Mouse (Mus musculus): ENCODE data around the gene Eif1. TPM values are rescaled to one million over a fixed set of nuclear protein-coding genes. Genes with fewer than 3 reads are reported as not detected.
A peak's percentile ranks its signal among the peaks of the same experiment; 100 is the strongest.

Gene Eif1
- total RNA-seq (2021): 100 to 1,000 TPM; 820 to 888 TPM

DNA sequence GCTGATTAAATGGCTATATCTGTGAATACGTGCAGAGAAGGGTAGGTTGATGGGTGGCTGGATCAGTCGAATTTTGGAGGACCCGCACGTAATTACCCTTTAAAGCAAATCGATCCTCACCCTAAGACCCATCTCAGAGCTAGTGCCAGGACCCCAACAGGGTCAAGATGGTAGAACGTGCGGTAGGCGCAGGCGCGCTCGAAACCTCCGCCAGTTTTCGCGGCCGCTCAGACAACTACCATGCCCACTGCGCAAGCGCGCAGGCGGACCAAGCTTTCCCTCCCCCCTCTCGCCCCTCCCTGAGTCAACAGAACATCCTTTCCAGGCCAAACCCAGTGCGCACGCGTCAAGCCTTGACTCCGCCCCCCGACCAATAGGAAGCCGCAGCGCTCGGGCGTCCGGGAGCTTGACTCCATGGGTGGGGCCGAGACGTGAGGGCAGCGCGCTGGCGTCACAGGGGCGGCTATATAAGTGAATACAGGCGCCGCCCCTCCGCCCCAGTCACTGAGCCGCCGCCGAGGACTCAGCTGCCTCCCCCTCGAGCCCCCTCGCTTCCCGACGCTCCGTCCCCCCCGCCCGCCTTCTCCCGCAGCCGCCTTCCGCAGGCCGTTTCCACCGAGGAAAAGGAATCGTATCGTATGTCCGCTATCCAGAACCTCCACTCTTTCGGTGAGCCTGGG is at the start of gene Eif1:
TSS of gene Eif1 (plus strand) at position 394 of the 680 bp plus-strand sequence.
- DNase-seq (ENCODE audit: low spot score in 2 of 2): peak; percentile 99 to 100
- intact Hi-C loops (cut with DNase I): no loop called here

DNA sequence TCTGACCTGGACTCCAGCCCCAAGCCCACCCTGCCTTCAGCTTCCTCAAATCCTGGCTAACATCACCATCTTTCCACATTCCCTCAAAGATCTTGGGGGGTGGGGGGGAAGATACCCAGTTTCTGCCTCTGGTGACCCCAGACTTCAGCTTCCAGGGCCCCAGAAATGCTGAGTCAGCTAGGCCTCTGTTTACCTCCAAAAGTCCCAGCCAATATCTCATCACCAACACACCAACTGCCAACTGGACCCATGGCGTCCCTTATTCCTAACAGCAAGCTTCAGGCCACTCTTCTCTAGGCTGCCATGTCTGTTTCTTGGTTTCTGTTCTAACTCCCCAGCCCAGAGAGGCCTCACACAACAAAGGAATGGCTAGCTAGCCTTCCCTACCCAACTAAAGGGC is 47.8 kb upstream of the Eif1 start:
- intact Hi-C loops (cut with DNase I): no loop called here
- no peak for DNase-seq (ENCODE audit: low spot score in 2 of 2)

DNA sequence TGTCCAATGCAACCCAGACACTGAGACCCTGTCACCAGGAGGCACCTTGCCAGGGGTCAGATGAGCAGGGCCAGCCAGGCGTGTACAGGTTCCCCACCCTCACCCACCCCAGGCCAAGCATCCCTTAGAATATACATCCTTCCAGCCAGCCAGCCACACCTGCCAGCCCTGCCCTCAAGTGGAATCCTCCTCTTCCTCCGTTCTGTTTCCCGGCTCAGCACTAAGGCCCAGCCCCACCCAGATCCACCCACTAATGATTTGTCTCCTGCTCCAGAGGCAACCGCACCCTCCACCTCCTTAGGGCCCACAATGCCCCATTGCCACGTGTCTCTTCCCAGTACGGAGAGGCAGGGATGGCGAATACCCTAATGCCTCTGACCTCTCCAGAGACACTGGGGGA is 45.0 kb upstream of the Eif1 start:
- no peak for DNase-seq (ENCODE audit: low spot score in 2 of 2)
- intact Hi-C loops (cut with DNase I): no loop called here

DNA sequence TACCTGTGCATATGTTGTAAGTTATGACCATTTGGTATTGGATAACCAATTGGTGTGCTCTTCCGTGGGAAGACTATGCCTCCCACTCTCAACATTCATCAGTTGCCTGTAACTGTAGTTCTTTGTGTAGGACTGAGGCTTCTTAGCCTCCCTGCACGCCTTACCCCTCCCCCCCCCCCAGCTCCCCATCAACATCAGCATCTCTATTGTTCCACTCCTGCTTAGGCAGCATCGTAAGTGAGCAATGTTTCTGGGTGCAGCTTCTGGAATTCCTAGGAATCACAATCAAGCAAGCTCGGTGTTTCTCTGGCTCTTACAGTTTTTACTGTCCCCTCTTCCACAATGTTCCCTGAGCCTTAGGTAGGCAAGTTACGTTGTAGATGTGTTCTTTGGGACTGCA is 44.2 kb upstream of the Eif1 start:
- no peak for DNase-seq (ENCODE audit: low spot score in 2 of 2)
- intact Hi-C loops (cut with DNase I): no loop called here

DNA sequence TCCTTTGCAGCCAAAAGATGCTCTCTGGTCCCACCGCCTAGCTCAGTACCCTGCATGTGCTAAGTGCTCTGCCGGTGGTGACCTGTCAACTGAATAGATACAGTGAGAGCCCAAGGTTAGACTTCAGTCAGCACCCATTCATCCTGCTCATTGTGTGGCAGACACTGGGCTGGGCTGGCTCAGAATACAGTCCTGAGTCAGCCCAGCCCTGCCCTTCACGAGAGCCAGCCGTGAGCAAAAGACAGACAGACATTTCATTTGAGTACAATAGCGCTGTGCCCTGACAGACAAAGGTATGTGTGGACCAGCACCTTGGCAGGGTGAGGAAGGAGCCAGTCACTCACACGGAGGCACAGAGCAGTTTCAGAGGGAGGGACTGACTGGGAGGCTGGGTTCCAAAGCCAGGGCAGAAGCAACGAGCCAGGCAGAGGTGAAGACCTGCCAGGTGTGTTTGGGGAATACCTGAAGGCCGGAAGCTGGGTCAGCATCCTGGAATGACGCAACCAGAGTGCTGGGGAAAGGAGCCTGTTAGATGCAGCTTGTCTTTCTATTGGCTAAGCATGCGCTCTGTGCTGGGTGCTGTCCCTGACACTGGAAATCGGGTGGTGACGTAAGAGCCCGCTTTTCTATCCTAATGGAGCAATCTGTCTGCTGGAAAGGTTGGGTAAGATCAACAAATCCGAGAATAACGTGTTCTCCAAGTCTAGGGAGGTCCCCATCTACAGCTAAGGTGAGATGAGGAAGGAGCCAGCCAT is 41.8 kb upstream of the Eif1 start:
- intact Hi-C loops (cut with DNase I): no loop called here
- DNase-seq (ENCODE audit: low spot score in 2 of 2): no peak

DNA sequence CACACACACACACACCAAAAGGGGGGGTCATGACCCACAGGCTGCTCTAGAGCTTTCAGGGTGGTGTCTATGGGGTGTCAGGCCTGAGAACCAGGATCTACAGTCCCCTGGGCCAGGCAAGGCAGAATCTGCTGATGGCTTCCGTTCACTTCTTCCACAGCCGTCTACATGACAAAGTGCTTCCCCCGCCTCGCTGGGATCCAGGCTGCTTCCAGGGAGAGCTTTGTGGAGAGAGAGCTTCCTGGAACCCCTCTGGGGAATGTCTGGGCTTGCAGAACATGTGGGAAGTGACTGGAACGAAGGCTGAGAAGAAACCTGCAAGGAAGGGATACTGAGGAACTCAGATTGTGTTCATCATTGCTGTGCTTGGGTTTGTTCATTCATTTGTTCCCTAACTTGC is 40.9 kb upstream of the Eif1 start:
- intact Hi-C loops (cut with DNase I): no loop called here

DNA sequence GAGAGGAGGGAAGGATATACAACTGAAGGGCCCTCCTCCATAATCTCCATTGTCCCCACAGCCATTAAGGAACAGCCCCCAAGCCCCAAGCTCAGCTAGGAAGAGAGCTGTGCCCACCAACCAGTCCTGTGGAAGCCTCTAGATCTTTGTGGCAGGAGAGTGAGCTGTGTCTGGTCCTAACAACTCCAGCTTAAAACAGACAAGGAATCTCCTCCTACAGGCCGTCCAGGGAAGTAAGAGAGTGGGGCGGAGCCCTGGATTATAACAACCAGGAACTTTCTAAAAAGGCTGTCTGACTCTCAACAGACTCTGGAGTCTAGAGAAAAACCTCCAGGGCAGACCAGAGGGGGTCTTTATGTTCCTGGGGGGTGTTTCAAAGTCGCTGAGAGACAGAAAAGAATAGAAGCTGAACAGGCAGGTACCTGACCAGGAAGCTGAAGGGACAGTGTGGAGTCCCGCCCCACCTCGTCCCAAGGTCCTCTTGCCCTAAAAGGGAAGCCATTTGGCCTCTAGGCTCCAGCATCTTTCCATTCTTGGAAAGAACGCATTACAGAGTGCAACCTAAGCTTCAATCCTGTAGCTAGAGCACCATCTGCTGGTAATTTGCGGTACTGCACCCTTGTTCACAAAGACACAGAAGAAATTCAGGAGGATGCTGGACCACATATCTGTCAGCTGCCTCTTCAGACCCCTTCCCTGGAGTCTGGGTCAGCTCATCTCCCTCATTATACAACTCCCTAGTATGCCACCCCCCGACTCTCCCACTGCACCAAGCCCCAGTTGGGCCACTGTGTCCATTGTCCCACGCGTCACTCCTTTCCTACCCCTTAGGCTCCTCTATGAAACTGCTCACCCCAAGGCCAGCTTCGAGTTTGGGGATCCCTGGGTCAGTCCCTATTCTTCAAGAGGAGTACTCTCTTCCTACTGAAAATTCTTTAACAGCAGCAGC is 37.8 kb upstream of the Eif1 start:
- peak; percentile 85 to 88 for DNase-seq (ENCODE audit: low spot score in 2 of 2)
- intact Hi-C loops (cut with DNase I): loop anchor here (1.0 to 10.0 kb wide), 5 partner anchors 82 to 900 kb away; no protein-coding TSS in a partner anchor

More for the DNA sequence above, 40.9 kb upstream of the Eif1 start:
- no peak for DNase-seq (ENCODE audit: low spot score in 2 of 2)

DNA sequence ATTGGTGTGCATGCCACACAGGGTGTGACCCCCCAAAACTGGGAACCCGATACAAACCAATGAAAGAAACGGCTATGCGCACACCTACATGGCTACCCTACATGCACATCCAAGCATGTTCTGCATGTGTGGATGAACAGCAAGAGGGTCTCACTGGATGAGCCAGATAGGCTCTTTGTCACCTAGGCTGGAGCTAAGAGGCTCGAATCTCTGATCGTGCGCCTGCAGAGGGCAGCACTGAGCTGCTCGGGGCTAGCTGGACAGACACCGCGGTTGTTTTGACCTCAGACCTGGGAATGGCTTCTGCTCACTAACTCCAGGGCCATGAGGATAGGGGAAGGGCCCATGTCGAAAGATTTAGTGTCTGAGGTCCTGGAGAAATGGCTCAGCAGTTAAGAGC is 37.1 kb upstream of the Eif1 start:
- intact Hi-C loops (cut with DNase I): loop anchor here (1.0 to 10.0 kb wide), 5 partner anchors 82 to 900 kb away; no protein-coding TSS in a partner anchor
- peak; percentile 44 to 53 for DNase-seq (ENCODE audit: low spot score in 2 of 2)

DNA sequence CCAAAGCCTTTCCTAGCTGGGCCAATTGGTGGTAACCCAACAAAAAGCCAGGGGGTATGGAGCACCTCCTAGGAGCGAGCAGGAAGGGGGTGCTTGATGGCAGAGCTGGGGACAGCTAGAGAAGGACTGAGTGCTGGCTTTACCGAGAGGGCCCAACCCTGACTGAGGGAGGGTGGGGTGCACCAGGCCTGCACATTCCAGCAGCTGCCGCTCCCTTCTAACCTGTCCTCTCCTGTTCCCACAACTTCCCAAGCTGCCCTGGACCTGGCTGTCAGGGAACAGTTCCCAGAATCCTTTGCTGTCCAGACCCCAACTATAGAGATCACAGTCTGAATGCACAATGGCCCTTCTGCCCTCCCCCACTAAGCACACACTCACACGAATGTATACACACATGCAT is 34.7 kb upstream of the Eif1 start:
- no peak for DNase-seq (ENCODE audit: low spot score in 2 of 2)
- intact Hi-C loops (cut with DNase I): loop anchor here (5.0 to 10.0 kb wide), 2 partner anchors 280 to 903 kb away; no protein-coding TSS in a partner anchor

DNA sequence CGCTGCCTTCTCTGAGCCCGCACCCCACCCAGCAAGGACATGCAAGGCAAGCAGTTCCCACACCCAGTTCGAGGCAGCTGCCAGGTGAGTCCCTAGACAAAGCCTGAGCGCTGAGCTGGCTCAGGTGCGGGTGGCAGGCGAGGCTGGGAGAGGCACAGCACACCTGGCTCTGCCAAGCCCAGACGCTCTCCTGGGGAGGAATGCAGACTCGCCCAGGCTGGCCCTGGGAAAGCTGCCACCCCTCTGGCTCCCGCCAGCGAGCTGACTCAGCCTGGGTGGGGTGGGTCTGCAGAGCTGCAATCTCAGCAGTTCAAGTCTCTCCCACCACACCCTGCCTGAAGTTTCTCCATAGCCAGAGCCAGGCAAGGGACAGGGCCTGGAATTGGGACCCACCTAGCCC is 32.7 kb upstream of the Eif1 start:
- intact Hi-C loops (cut with DNase I): loop anchor here (10.0 kb wide), 1 partner anchor 282 kb away; no protein-coding TSS in a partner anchor
- DNase-seq (ENCODE audit: low spot score in 2 of 2): no peak

DNA sequence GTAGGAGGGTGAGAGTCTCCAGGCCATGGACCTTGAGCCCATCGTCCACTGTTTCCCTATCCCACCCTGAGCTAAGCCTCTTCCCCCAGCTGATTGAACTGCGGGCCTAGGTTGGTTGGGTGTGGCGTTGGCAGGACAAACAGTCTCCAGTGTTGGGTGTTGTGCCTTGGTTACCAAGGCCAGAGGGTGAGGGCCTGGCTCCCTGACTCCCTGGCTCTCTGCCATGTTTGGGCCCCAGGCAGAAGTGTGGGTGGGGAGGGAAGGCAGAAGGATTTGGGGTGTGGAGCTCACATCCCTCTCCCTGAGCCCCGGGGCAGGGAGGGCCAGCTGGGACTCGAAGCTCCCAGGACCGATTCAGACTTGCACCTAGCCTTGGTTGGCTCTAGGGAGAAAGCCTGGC is 30.7 kb upstream of the Eif1 start:
- intact Hi-C loops (cut with DNase I): loop anchor here (10.0 kb wide), 1 partner anchor 284 kb away; no protein-coding TSS in a partner anchor
- no peak for DNase-seq (ENCODE audit: low spot score in 2 of 2)

DNA sequence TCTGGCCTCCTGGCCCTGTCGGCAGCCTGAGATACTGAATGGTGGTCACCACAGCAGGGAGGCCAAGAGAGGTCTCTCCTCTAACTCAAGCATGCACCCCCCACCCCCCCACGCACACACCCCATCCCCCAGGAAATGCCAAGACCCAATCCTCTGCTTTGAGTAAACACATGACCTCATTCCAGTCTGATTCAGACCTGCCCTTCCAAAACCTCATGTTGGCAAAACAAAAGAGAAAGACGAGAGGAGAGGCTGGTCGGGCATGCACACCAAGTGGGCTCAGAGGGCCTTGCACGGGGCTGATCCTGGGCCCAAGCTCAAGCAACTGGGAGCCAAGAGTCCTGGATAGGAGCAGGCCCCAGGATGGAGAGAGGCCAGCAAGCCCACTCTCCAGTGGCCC is 29.4 kb upstream of the Eif1 start:
- no peak for DNase-seq (ENCODE audit: low spot score in 2 of 2)
- intact Hi-C loops (cut with DNase I): no loop called here

DNA sequence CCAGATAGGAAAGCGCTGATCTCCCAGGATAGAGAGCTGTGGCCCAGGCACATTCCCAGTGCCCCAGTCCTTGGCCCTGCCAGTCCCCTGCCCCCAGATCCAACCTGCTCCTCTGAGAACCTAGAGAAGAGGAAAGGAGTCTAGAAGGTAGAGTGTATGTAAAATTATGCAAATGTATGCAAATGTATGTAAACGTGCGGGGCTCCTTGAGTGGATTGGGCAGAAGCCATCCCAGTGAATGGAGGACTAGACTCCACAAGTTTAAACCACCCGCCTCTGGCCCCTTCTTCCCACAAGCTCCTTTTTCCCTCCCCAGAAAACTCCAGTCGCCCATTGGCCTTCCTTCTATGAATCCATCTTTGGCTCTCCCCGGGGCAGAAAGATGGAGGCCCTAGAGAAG is 26.8 kb upstream of the Eif1 start:
- DNase-seq (ENCODE audit: low spot score in 2 of 2): no peak
- intact Hi-C loops (cut with DNase I): no loop called here

DNA sequence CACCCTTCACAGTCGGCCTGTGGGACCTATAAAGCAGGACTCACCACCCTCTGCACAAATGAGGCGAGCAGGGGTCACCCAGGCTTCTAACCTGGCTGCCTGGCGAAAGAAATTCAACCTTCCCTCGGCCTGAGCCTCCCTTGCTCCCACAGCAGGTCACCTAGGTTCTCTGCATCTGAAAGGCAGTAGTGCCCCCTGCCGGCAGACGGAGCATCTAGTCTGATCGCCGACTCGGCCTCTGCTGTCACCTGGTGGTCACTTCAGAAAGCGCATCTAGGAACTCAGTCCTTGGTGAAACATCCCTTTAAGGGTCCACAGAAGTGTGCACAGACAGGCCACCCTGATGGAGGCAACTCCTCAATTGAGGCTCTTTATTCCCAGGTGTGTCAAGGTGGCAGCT is 24.4 kb upstream of the Eif1 start:
- DNase-seq (ENCODE audit: low spot score in 2 of 2): peak; percentile 66 to 75
- intact Hi-C loops (cut with DNase I): loop anchor here (1.0 to 5.0 kb wide), 3 partner anchors 128 to 883 kb away; no protein-coding TSS in a partner anchor

DNA sequence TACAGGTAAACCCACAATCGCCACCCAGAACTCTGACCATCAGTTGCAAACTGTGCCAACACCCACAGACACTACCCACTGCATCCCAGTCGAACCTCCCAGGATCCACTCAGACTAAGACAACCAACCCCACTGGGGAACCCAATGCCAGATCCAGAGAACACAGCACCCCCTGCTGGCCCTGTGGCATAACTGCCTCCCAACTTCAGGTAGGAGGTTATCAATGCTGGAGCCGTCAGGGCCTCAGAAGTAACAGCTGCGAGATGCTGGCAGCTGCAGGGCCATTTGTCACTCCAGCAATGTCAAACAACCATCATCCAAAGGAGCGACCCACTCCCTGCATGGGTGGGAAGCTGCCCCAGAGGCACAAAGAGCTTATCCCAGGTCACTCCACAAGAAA is 21.9 kb upstream of the Eif1 start:
- intact Hi-C loops (cut with DNase I): loop anchor here (2.0 to 5.0 kb wide), 4 partner anchors 130 to 987 kb away; no protein-coding TSS in a partner anchor
- no peak for DNase-seq (ENCODE audit: low spot score in 2 of 2)

DNA sequence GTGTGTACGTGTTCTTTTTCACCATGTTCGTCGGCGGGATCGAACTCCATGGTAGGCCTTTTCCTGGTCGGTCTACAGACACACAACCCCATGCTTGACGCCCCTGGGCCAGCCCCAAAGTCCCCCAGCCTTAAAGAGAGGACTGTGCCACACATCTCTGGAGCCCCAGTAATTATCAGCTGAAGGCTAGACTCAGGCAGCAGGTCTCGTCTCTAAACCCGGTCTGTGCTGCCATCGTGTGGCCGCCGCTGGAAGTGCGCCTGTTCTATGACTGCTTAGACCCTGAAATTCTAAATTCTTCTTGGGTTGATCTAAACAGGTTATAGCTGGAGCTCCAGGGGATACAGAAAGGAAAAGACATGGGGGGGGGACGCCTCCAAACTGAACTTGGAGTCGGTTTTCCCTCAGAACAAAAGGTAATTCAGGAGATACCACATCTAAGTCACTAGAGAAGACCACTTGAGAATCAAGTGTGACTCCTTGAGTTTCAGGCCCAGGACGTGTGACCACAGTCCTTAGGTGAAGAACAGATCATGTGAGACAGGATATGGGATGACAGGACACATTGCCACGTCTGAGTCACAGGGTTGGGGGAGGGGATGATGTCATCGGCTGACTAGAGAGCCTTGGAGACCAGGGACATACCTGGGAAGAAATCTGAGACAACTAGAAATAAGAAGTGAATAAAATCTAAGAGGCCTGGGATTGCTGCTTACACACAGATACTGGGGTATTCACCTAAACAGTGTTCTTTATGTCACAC is 21.2 kb upstream of the Eif1 start:
- peak; percentile 80 to 86 for DNase-seq (ENCODE audit: low spot score in 2 of 2)
- intact Hi-C loops (cut with DNase I): loop anchor here (2.0 to 5.0 kb wide), 3 partner anchors 131 to 988 kb away; no protein-coding TSS in a partner anchor

DNA sequence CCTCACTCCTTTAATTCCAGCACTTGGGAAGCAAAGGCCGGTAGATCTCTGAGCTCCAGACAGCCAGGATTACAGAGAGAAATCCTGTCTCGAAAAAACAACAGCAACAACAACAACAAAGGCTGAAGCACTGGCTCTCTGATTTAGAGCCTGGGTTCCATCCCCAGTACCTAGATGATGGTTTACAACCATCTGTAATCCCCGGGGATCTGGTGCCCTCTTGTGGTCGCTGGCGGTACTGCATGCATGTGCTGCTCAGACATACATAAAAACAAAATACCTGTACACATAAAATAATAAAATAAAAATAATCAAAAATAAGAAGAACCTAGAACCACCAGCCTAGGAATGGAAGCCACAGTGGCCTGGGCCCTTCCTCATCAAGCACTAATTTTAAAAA is 19.4 kb upstream of the Eif1 start:
- intact Hi-C loops (cut with DNase I): loop anchor here (10.0 kb wide), 1 partner anchor 1315 kb away; the partner anchor contains the start of gene Gjd3
- DNase-seq (ENCODE audit: low spot score in 2 of 2): peak; percentile 37 to 48

DNA sequence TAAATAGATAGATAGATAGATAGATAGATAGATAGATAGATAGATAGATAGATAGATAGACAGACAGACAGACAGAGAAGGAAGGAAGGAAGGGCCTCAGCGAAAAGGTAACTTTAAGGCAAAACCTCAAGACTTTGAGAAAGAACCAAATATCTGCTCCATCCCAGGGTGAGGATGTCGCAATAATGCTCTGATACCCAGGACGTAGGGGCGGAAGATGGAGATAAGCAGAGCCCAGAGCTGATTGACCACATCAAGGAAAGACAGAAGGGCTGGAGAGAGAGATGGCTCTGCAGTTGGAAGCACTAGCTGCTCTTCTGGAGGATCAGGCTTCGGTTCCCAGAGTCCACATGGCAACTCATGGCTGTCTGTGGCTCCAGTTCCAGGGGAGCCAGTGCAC is 18.4 kb upstream of the Eif1 start:
- DNase-seq (ENCODE audit: low spot score in 2 of 2): no peak
- intact Hi-C loops (cut with DNase I): loop anchor here (10.0 kb wide), 1 partner anchor 1316 kb away; the partner anchor contains the start of gene Gjd3

DNA sequence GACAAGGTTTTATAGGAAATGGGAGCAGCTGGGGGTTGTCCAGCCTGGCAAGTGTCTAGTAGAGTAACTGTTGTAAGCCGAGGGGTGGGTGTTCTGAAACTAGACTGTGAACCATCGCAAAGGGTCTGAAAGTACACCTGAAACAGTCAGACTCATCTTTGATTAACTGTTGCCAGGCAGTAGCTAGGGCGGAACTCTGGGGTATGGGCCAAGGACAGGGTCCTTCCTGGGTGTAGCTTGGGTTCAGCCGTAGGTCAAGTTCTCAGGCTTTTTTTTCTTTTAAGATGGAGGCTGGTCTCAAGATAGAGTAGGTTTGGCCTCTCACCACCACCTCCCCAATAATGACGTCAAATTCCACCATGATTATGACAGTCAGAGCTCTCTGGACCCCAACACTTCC is 11.8 kb upstream of the Eif1 start:
- intact Hi-C loops (cut with DNase I): loop anchor here (10.0 kb wide), 1 partner anchor 1323 kb away; the partner anchor contains the start of gene Gjd3

More for the DNA sequence above, 11.8 kb upstream of the Eif1 start:
- no peak for DNase-seq (ENCODE audit: low spot score in 2 of 2)
